Mouse (Mus musculus) spleen, adult 12 weeks (tissue): Measurements from ENCODE around the gene Satb2.

ENCODE experiments used
- DNase-seq: peaks from one replicate; pipeline ENCODE4 v3.0.0; 2022; ENCODE audit warnings: low spot score

The Satb2 gene

GRCm38 (mm10) chr1:56978151-56978700 is at the start of gene Satb2:
Satb2 (minus strand) TSS chr1:56978650.
- DNase-seq, result no peak

GRCm38 (mm10) chr1:57018941-57019340 is 40.5 kb upstream of the Satb2 start:
- no peak for DNase-seq

DNA sequence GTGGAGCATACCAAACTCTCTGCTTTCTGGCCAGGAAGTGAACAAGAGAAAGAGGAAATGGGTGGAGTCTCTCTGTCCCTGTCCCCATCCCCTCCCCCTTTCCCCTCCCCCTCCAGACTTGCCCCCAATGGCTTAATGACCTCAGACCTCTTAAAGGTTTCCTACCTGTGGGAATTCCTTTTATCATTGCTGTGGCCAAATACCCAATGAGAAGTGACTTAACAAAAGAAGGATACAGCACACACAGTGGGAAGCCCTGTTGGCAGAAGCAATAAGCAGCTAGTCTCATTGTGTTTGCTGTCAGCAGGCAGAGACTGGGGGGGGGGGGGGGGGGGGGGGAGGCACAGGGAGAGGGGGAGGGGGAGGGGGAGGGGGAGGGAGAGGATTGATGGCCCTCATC is 35.4 kb upstream of the Satb2 start:
- no peak for DNase-seq

DNA sequence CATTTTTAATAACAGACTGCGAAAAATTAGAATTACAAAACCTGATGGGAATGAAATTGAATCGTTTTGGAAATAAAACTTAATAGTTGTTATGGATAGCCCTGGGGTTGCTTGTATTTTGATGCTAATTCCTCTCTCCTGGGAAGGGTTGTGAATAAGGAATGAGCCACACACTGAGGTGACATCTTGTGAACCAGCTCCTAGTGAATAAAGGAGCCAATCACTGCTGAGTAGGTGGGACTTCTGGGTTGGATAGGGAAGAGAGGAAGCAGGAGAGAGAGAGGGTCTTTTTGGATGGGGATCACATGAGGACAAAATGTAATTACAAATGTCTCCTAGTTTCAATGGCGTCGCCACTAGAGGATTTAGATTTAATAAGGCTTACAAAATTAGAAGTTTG is 30.7 kb upstream of the Satb2 start:
- no peak for DNase-seq

DNA sequence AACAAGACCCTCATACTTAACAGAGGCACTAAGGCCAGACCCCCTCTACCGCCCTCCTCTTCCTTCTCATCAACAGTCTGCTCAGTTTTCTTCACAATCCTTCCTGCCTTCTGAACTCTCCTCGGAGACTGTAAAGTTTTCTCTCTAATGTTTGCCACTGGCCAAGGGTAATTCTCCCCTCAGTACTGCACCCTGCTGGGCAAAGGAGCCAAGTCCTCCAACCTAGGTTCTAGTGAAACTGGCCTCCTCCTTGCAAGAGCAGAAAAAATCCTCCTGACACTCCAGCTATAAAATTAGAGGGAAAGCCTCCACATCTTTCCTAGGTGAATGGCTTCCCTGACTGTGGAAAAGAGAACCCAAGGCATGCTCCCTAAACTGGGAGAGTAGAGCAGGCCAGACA is 16.6 kb upstream of the Satb2 start:
- DNase-seq, result no peak

DNA sequence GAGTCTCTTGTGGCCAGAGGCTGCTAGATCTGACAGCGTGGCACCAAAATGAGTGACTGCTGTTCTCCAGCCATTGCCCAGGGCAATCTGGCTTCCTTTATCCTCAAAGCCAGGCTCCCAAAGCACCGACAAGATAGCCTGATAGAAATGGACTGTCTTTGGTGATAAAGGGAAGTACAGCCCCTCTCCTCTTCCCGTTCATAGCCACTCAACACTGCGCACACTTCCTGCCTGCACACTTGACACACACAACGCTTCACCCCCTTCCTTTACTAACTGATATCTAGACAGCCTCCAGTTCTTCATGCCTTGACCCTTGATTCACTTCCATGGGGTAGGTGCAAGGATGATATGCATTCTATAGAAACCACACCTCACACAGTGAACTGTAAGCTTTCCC is 13.9 kb upstream of the Satb2 start:
- DNase-seq, result no peak

GRCm38 (mm10) chr1:56991613-56992012 is 13.2 kb upstream of the Satb2 start:
- DNase-seq, result no peak

- DNase-seq, result no peak
Measured at GRCm38 (mm10) chr1:56984483-56984810, 6.0 kb upstream of the Satb2 start.

GRCm38 (mm10) chr1:56983771-56984482 is 5.5 kb upstream of the Satb2 start:
- no peak for DNase-seq

DNA sequence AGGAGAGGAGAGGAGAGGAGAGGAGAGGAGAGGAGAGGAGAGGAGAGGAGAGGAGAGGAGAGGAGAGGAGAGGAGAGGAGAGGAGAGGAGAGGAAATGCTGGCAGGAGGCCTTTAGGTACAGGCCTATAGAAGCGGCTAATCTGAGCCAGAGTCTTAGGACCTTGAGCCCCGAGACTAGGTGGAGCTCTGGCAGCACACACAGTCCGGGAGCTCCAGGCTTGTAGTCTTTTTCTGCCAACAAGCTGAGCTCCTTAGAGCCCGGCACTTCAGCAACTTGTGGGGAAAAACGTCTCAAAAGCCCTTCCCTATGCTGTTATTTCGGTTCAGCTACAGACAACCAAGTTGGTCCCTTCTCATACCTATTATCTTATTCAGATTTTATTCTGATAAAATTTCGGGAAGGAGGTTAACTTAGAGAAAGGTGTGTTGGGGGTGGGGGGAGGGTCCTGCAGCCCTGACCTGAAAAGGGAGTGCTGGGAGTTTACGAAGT is 4.7 kb upstream of the Satb2 start:
- no peak for DNase-seq

GRCm38 (mm10) chr1:56982631-56983030 is 4.2 kb upstream of the Satb2 start:
- DNase-seq, result no peak

GRCm38 (mm10) chr1:56981947-56982555 is 3.6 kb upstream of the Satb2 start:
- DNase-seq, result no peak

GRCm38 (mm10) chr1:56981508-56981907 is 3.1 kb upstream of the Satb2 start:
- no peak for DNase-seq

GRCm38 (mm10) chr1:56980631-56981275 is 2.3 kb upstream of the Satb2 start:
- no peak for DNase-seq

GRCm38 (mm10) chr1:56979531-56980395 is 1.3 kb upstream of the Satb2 start:
- DNase-seq, result no peak

DNA sequence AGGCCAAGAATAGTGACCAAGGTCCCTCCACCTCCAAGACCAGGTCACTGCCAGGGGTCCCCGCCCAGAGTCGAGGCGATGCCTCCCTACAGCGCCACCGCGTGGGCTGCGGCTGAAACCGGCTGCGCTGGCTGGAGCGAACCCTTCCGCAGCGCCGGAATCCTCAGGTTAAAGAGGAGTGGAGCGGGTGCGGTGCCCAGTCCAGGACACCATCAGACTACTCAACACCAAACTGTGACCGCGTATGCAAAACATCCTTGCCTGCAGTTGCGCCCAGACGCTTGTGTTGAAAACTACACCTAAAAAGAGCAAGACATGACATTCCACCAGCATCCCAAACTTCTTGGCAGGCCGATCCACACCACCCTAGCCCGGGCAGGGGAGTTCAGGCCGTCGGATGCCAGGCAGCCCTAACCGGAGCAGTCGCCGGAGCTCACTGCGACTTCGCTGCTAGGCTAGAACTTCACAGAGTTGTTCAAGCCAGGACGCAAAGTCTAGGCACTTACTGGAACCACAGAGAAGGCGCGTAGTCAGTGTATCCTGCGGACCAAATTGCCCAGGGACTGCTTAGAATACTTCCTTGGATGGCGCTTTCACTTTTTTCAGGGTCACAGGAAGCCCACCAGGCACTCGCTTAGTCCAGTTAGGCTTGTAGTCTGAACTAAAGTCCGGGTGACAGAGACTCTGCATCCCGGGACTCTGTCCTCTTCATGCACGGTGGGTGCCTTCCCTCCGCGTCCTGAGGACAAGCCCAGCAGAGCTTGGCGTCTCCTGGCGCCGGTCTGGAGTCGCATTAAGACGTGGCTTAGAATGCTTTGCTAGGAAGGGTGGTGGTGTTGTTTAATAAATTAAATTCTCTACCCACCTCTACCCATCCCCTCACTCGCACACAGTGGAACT is 999 bp downstream of the Satb2 start:
- DNase-seq, result no peak

DNA sequence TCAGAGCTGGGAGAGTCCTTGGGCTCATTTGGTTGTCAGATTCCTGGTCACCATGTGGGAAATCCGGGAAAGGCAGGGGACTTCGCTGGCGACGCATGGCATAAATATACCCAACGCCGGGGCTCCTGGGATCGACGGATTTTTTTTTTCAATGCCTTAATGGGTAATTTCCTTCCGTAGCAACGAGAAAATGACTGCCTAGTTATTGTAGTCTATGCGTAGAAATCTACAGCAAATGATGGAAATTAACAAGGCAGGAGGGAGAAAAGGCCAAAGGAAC is 1.7 kb downstream of the Satb2 start:
- no peak for DNase-seq

- no peak for DNase-seq
Measured at GRCm38 (mm10) chr1:56976044-56976824, 2.2 kb downstream of the Satb2 start.

- DNase-seq, result no peak
Measured at GRCm38 (mm10) chr1:56975546-56975945, 2.9 kb downstream of the Satb2 start.

DNA sequence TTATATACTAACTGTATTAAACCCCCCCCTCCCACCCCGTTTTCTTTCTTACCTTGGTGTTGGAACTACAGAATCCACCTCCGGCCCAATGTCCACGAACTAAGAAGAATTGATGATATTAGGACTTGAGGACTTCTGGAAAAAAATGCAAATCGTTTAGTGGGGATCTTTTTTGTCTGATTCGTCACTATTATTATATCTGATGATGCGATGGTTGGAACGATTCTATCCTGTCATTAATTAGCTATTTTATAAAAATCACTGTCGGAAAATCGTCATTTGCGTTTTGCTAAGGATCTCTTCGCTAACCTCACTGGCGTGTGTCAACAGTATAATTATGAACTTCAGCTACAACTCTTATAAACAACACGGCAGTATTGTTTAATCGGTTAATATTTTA is 4.3 kb downstream of the Satb2 start:
- no peak for DNase-seq

- DNase-seq, result no peak
Measured at GRCm38 (mm10) chr1:56973593-56973950, 4.9 kb downstream of the Satb2 start.
